Mouse (Mus musculus): ENCODE data around the gene Sfxn5. TPM values are rescaled to one million over a fixed set of nuclear protein-coding genes. Genes with fewer than 3 reads are reported as not detected.

The Sfxn5 gene
- total and polyA plus RNA-seq, 2 experiments from 2014 or later, result 76.1 to 135 TPM

DNA sequence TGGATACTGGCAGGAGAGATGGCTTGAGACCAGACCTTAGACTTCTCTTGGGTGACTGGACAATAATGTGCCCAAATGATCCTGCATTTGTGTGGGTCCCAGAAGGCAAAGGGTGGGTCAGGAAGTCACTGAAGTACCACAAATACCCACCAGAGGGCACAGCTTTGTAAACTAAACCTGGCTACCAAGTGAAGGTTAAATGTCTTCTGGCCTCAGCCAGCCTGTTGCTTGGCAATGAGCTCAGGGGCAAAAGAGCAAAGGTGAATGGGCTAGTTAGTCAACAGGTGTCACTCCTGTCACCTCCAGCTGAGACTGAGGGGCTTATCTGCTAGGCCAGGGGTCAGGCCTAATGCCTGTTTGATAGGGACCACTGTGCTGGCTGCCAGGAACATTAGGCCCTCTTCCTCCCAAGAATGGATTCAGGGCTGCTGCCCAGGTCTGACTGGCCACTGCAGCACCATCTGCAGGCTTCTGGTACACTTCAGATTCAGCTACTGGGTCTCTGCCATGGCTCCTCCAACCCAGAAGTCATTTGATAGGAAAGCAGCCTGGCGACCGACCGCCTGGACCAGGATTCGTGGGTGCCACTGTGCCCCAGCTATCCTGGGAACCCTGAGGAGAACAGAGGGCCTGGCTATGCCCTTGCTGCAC lies 70.2 kb downstream of the Sfxn5 start:
- DNase-seq (ENCODE audit: low spot score) (peak; percentile 62), ATAC-seq (ENCODE audit: low FRiP score) (no peak)
- peak; percentile 76 for TF ChIP-seq CTCF (IDR thresholded peaks at IDR 0.05)

DNA sequence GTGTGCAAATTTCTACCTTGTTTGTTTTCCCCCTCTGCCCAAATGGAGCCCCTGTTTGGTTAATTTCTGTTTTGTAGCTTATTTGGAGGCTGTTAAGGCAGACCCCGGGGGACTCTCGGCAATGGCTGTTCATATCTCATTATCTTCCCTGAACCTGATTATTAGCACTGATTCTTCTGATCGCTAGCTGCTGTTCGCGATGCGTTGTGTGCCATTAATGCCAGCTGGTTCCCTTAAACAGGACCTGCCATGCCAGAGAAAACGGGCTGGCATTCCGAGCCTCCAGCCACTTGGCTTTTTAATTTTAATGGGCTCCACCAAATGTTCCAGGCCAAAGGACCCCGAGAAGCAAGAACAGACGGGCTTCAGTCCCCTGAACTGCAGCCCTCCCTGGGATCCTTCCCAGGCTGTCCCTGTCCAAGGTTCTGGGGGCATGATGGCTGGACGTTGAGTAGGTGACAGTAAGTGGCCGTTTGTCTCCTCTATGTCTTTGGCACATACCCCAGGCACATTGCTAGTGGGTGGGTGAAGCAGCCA lies 74.1 kb downstream of the Sfxn5 start:
- no peak for TF ChIP-seq CTCF (IDR thresholded peaks at IDR 0.05)
- Histone ChIP-seq H3K4me3 (ENCODE audit: low read depth, low read length) (no peak overlapping the region), H3K4me1 (ENCODE audit: insufficient read depth, low read length) (no peaks in the 10 kb centered on the region), H3K9me3 (ENCODE audit: low read length) (no peaks in the 10 kb centered on the region), H3K27me3 (ENCODE audit: insufficient read depth, low read length) (no peaks in the 10 kb centered on the region), H3K9ac (replicated peaks; ENCODE audit: low read length, poor library complexity, severe bottlenecking) (no peak overlapping the region), H3K36me3 (ENCODE audit: insufficient read depth, low read length) (no peaks in the 10 kb centered on the region), H3K4me2 (ENCODE audit: low read depth, low read length, poor library complexity, severe bottlenecking) (no peak overlapping the region), H3K27ac (ENCODE audit: low read depth, low read length) (no peak overlapping the region)
- WGBS, result 52% methylated on average over 12 of the region's 12 CpGs
- ATAC-seq (ENCODE audit: low FRiP score) (no peak), DNase-seq (ENCODE audit: low spot score) (peak; percentile 40)

More for the DNA sequence above, 70.2 kb downstream of the Sfxn5 start:
- Histone ChIP-seq H3K9ac (replicated peaks; ENCODE audit: low read length, poor library complexity, severe bottlenecking) (no peak overlapping the region), H3K27me3 (ENCODE audit: insufficient read depth, low read length) (no peaks in the 10 kb centered on the region), H3K9me3 (ENCODE audit: low read length) (no peaks in the 10 kb centered on the region), H3K4me3 (ENCODE audit: low read depth, low read length) (no peak overlapping the region), H3K4me2 (ENCODE audit: low read depth, low read length, poor library complexity, severe bottlenecking) (no peak overlapping the region), H3K4me1 (ENCODE audit: insufficient read depth, low read length) (0 out of 2 replicates have a peak, but pooled peaks cover 2% of the 10 kb centered on the region), H3K36me3 (ENCODE audit: insufficient read depth, low read length) (no peaks in the 10 kb centered on the region), H3K27ac (ENCODE audit: low read depth, low read length) (no peak overlapping the region)
- WGBS, result 91% methylated on average over 4 of the region's 4 CpGs

DNA sequence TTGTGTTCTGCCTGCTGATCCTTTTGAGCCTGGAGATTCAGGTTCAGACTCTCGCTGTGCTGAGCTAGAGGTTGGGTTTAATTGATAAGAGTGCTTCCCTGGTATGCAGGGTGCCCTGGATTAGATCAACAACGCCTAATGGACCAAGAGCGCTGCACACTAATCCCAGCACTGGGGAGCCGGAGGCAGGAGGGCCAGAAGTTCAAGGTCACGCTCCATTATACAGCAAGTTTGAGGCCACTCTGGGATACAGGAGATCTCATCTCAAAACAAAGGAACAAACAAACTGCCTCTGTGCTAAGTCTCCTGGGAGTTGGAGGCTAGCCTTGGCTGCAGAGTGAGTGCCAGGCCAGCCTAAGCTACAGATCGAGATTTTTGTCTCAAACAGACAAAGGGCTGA lies 77.6 kb downstream of the Sfxn5 start:
- no peak for ATAC-seq (ENCODE audit: low FRiP score)
- WGBS, result 68% methylated on average over 6 of the region's 6 CpGs
- no peaks in the 10 kb centered on the region for H3K9me3 ChIP-seq (ENCODE audit: low read length)

DNA sequence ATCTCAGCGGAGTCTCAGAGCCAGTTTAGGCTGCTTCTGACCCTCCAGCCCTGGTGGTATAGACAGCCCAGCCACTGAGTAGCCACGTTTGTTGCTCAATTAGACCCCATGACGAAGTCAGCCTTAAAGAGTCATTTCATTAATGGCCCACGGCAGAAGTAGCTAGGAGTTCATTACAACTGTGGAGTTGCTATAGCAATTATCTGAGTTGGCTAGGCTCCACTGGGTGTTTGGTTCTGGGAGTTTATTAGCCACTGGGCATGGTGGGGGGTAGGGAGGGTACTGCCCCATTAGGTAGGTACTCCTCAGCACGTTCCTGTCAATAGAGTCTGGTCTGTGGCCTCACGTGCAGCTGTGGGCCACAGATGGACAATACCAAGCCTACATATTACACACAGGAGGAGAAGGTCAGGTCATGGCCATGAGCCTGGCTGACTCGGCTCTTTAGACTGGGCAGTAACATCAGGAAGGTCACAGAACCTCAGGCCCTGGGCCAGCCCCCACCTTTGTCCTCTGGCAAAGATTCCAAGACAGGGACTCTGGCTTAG lies 79.2 kb downstream of the Sfxn5 start:
- H3K36me3 ChIP-seq (ENCODE audit: insufficient read depth, low read length), result no peaks in the 10 kb centered on the region
- H3K4me1 ChIP-seq (ENCODE audit: insufficient read depth, low read length), result no peaks in the 10 kb centered on the region
- no peak overlapping the region for H3K4me2 ChIP-seq (ENCODE audit: low read depth, low read length, poor library complexity, severe bottlenecking)
- H3K4me3 ChIP-seq (ENCODE audit: low read depth, low read length), result no peak overlapping the region
- no peak for TF ChIP-seq CTCF (IDR thresholded peaks at IDR 0.05)
- H3K9ac ChIP-seq (replicated peaks; ENCODE audit: low read length, poor library complexity, severe bottlenecking), result no peak overlapping the region
- DNase-seq (ENCODE audit: low spot score), result peak; percentile 17
- ATAC-seq (ENCODE audit: low FRiP score), result no peak
- no peaks in the 10 kb centered on the region for H3K27me3 ChIP-seq (ENCODE audit: insufficient read depth, low read length)
- no peaks in the 10 kb centered on the region for H3K9me3 ChIP-seq (ENCODE audit: low read length)
- H3K27ac ChIP-seq (ENCODE audit: low read depth, low read length), result no peak overlapping the region
- WGBS, result 60% methylated on average over 7 of the region's 7 CpGs

More for the DNA sequence above, 77.6 kb downstream of the Sfxn5 start:
- Histone ChIP-seq H3K27me3 (ENCODE audit: insufficient read depth, low read length) (no peaks in the 10 kb centered on the region), H3K36me3 (ENCODE audit: insufficient read depth, low read length) (no peaks in the 10 kb centered on the region), H3K4me2 (ENCODE audit: low read depth, low read length, poor library complexity, severe bottlenecking) (no peak overlapping the region), H3K9ac (replicated peaks; ENCODE audit: low read length, poor library complexity, severe bottlenecking) (no peak overlapping the region), H3K4me3 (ENCODE audit: low read depth, low read length) (no peak overlapping the region), H3K4me1 (ENCODE audit: insufficient read depth, low read length) (no peaks in the 10 kb centered on the region), H3K27ac (ENCODE audit: low read depth, low read length) (no peak overlapping the region)
- no peak for TF ChIP-seq CTCF (IDR thresholded peaks at IDR 0.05)
- no peak for DNase-seq (ENCODE audit: low spot score)

GRCm38 (mm10) chr6:85253275-85253674 lies 79.9 kb downstream of the Sfxn5 start:
- peak; percentile 51 for TF ChIP-seq CTCF (IDR thresholded peaks at IDR 0.05)
- H3K4me1 ChIP-seq (ENCODE audit: insufficient read depth, low read length), result no peaks in the 10 kb centered on the region
- no peak overlapping the region for H3K4me2 ChIP-seq (ENCODE audit: low read depth, low read length, poor library complexity, severe bottlenecking)
- H3K27ac ChIP-seq (ENCODE audit: low read depth, low read length), result no peak overlapping the region
- H3K4me3 ChIP-seq (ENCODE audit: low read depth, low read length), result no peak overlapping the region
- H3K9me3 ChIP-seq (ENCODE audit: low read length), result no peaks in the 10 kb centered on the region
- DNase-seq (ENCODE audit: low spot score), result no peak
- no peaks in the 10 kb centered on the region for H3K36me3 ChIP-seq (ENCODE audit: insufficient read depth, low read length)
- no peaks in the 10 kb centered on the region for H3K27me3 ChIP-seq (ENCODE audit: insufficient read depth, low read length)
- H3K9ac ChIP-seq (replicated peaks; ENCODE audit: low read length, poor library complexity, severe bottlenecking), result no peak overlapping the region
- ATAC-seq (ENCODE audit: low FRiP score), result no peak; the same call in 1 of the 2 replicates
- 82% methylated on average over 3 of the region's 3 CpGs for WGBS

Data from midbrain, postnatal 0 days (tissue).